Comparison of ENCODE assay signal across 23 mouse cellular contexts in the genomic region with DNA sequence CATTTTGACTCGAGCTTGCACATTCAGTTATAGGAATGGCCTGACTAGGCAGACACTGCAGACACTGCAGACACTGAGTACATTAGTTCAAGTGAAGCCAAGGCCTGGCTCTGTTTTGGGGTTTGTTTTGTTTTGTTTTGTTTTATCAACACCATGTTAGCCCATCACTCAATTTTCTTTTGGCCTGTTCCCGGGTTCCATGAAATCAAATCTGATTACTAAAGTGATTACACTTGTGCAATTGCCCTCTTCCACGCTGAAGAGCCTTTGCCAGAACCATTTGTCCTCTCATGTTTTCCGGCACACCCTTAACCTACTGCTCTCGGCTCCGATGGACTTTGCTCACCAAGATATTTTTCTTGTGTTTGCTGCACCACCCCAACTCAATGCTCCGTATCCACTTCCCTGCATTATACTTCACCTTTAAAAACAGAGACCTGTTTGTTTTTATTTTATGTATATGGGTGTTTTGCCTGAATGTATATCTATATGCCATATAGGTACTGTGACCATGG. TPM values are rescaled to one million over a fixed set of nuclear protein-coding genes. Genes with fewer than 3 reads are reported as not detected.
A peak's percentile ranks its signal among the peaks of the same experiment; 100 is the strongest.
DNase-seq lines count a peak whose midpoint lies in the region; ATAC-seq and TF ChIP-seq lines count a peak whose summit lies in the region.
"Had no signal": no experiment of that assay in that cellular context is flagged by ENCODE, and none has a peak within 500 bp of the region (broad histone marks: within the 10 kb centered on the region; RNA-seq: fewer than 3 reads in every experiment).

No protein-coding gene starts in this region.

- 0 out of 2 replicates have a peak, but pooled peaks have one; percentile 41 for ATAC-seq in lung, postnatal 0 days
- peak; percentile 88 for ATAC-seq in stomach, postnatal 0 days (ENCODE audit: low FRiP score, low TSS enrichment)
- ATAC-seq: CD4-positive, CD25-positive, alpha-beta regulatory T cell, adult 4 months; forebrain, embryonic 13.5 days; forebrain, embryonic 16.5 days; hindbrain, embryonic 16.5 days had no signal

- no peak overlapping the region for H3K4me3 ChIP-seq in lung, postnatal 0 days (ENCODE audit: low read depth, low read length)
- no peak overlapping the region for H3K4me3 ChIP-seq in stomach, postnatal 0 days (ENCODE audit: low read depth, low read length)
- H3K4me3 ChIP-seq: forebrain, embryonic 10.5 days; forebrain, embryonic 13.5 days; hindbrain, embryonic 12.5 days had no signal

- H3K27ac ChIP-seq in lung, postnatal 0 days (ENCODE audit: low read length): no peak overlapping the region
- H3K27ac ChIP-seq in stomach, postnatal 0 days (replicated peaks): no peak overlapping the region
- H3K27ac ChIP-seq: forebrain, embryonic 10.5 days; forebrain, embryonic 13.5 days; hindbrain, embryonic 12.5 days had no signal

- H3K36me3 ChIP-seq in lung, postnatal 0 days (ENCODE audit: insufficient read depth, low read length): no peaks in the 10 kb centered on the region
- H3K36me3 ChIP-seq in stomach, postnatal 0 days (ENCODE audit: control insufficient read depth, insufficient read depth, low read length): no peaks in the 10 kb centered on the region
- H3K36me3 ChIP-seq: forebrain, embryonic 10.5 days; hindbrain, embryonic 12.5 days had no signal

- 64% methylated on average over 7 of the region's 7 CpGs for WGBS in lung, postnatal 0 days
- WGBS in large intestine, adult 2 months: 40% methylated on average over 7 of the region's 7 CpGs
- WGBS in stomach, postnatal 0 days: 67% methylated on average over 7 of the region's 7 CpGs

- DNase-seq in kidney, adult 9 months: peak; percentile 21
- DNase-seq in kidney, postnatal 10 days: no peak
- DNase-seq in lung, postnatal 0 days (ENCODE audit: low spot score): peak; percentile 18
- no peak for DNase-seq in lung, postnatal 25 days (ENCODE audit: low spot score)
- peak; percentile 16 for DNase-seq in large intestine, adult 2 months (ENCODE audit: low read depth, low spot score)
- peak; percentile 31 for DNase-seq in stomach, postnatal 0 days (ENCODE audit: low spot score)
- no peak for DNase-seq in gastrocnemius, adult 8-10 months (ENCODE audit: low spot score in 2 of 2)
- DNase-seq: adrenal gland, adult 8-10 months; adrenal gland, postnatal 25 days; cerebellum, adult 11-12 months; cerebellum, adult 8-10 months; cerebellum, postnatal 10 days; gastrocnemius, postnatal 14 days; heart, adult 11 months had no signal

- H3K9me3 ChIP-seq in lung, postnatal 0 days (ENCODE audit: low read length): no peaks in the 10 kb centered on the region
- no peaks in the 10 kb centered on the region for H3K9me3 ChIP-seq in stomach, postnatal 0 days (ENCODE audit: control insufficient read depth, low read length)
- H3K9me3 ChIP-seq: forebrain, embryonic 10.5 days; forebrain, embryonic 13.5 days; hindbrain, embryonic 12.5 days had no signal

- no peak for TF ChIP-seq CTCF in lung, postnatal 0 days (IDR thresholded peaks at IDR 0.05)
- no peak for TF ChIP-seq CTCF in stomach, postnatal 0 days (IDR thresholded peaks at IDR 0.05; ENCODE audit: low read depth)

- H3K27me3 ChIP-seq in lung, postnatal 0 days (replicated peaks; ENCODE audit: insufficient read depth, low read length): no peaks in the 10 kb centered on the region
- H3K27me3 ChIP-seq in stomach, postnatal 0 days (ENCODE audit: control insufficient read depth, insufficient read depth, low read length): no peaks in the 10 kb centered on the region

- H3K4me1 ChIP-seq in lung, postnatal 0 days (ENCODE audit: insufficient read depth, low read depth, low read length): no peaks in the 10 kb centered on the region
- H3K4me1 ChIP-seq in stomach, postnatal 0 days (replicated peaks; ENCODE audit: control insufficient read depth, insufficient read depth): no peaks in the 10 kb centered on the region
- H3K4me1 ChIP-seq: forebrain, embryonic 10.5 days; forebrain, embryonic 13.5 days; hindbrain, embryonic 12.5 days had no signal

- peak; percentile 34; the same call in 1 of the 2 replicates for TF ChIP-seq EP300 in lung, postnatal 0 days (IDR thresholded peaks at IDR 0.05)
- no peak for TF ChIP-seq EP300 in stomach, postnatal 0 days (optimal IDR thresholded peaks at IDR 0.05)

- H3K4me2 ChIP-seq in lung, postnatal 0 days (replicated peaks; ENCODE audit: low read depth, low read length): no peak overlapping the region
- no peak overlapping the region for H3K4me2 ChIP-seq in stomach, postnatal 0 days (replicated peaks; ENCODE audit: low read depth)
- H3K4me2 ChIP-seq: forebrain, embryonic 13.5 days; heart, embryonic 11.5 days; hindbrain, embryonic 12.5 days had no signal

- H3K9ac ChIP-seq in lung, postnatal 0 days (replicated peaks; ENCODE audit: low read depth): no peak overlapping the region
- no peak overlapping the region for H3K9ac ChIP-seq in stomach, postnatal 0 days (ENCODE audit: low read length)
- H3K9ac ChIP-seq: forebrain, embryonic 13.5 days; hindbrain, embryonic 12.5 days had no signal

RNA-seq across cellular contexts. Expression of a gene that starts 23.4 kb away (rescaled TPM):
- 4.7 and 5.9 TPM in 2 replicates for polyA plus RNA-seq in lung, postnatal 0 days (2015; fragmentation: Nextera tagmentation; extraction: Ambion mirVana)
- polyA plus RNA-seq in large intestine, adult 2 months (2012; rRNA removed): 0.12 and 0.21 TPM in 2 replicates
- polyA plus RNA-seq in stomach, postnatal 0 days (2015; fragmentation: Nextera tagmentation; extraction: Ambion mirVana): 6.8 and 7.1 TPM in 2 replicates
- total RNA-seq in gastrocnemius, adult 8-10 months (2022): 1 to 10 TPM in 1 of 4 experiments, under 1 TPM in 3; 0.54 to 1.9 (median 0.69) TPM
- total RNA-seq: hematopoietic stem cell, adult 5-6 weeks; MEL had no signal
- polyA plus RNA-seq: CD4-positive, CD25-positive, alpha-beta regulatory T cell, adult 4 months had no signal

Comparison
In these comparisons a context has a peak if more than half of its experiments do, and no peak if none do; other contexts are left out.
1. DNase-seq: peak in kidney, adult 9 months (single experiment), lung, postnatal 0 days (single experiment), large intestine, adult 2 months (single experiment) and stomach, postnatal 0 days (single experiment); none in kidney, postnatal 10 days (single experiment), lung, postnatal 25 days (single experiment) and gastrocnemius, adult 8-10 months (0 of 2).